Comparison of ENCODE assay signal across 21 mouse cellular contexts in genomic region chr5:146989051-146989450, GRCm38 (mm10). TPM values are rescaled to one million over a fixed set of nuclear protein-coding genes. Genes with fewer than 3 reads are reported as not detected.
DNase-seq lines count a peak whose midpoint lies in the region; ATAC-seq lines count a peak whose summit lies in the region.
"Had no signal": no experiment of that assay in that cellular context is flagged by ENCODE, and none has a peak within 500 bp of the region (broad histone marks: within the 10 kb centered on the region; RNA-seq: fewer than 3 reads in every experiment).

No protein-coding gene starts in this region.

- H3K4me3 ChIP-seq in brown adipose tissue, adult 24 weeks (ENCODE audit: insufficient read depth, low read depth, low read length) = no peak overlapping the region
- H3K4me3 ChIP-seq in forebrain, embryonic 11.5 days (ENCODE audit: low read depth, low read length) = no peak overlapping the region
- no peak overlapping the region for H3K4me3 ChIP-seq in kidney, embryonic 14.5 days (ENCODE audit: low read length)
- H3K4me3 ChIP-seq: embryonic facial prominence, embryonic 10.5 days; heart, embryonic 12.5 days; hindbrain, embryonic 15.5 days had no signal

- peaks cover 8% of the 10 kb centered on the region; the same call in 1 of the 2 replicates for H3K4me1 ChIP-seq in brown adipose tissue, adult 24 weeks (ENCODE audit: control insufficient read depth, insufficient read depth, insufficient read length, low read length)
- no peaks in the 10 kb centered on the region; the same call in 1 of the 2 replicates for H3K4me1 ChIP-seq in forebrain, embryonic 11.5 days (replicated peaks; ENCODE audit: control insufficient read depth, insufficient read depth, low read length)
- H3K4me1 ChIP-seq in kidney, embryonic 14.5 days (ENCODE audit: control insufficient read depth, insufficient read depth, low read length) = no peaks in the 10 kb centered on the region

- no peak overlapping the region for H3K9ac ChIP-seq in forebrain, embryonic 11.5 days (ENCODE audit: low read length)
- H3K9ac ChIP-seq in kidney, embryonic 14.5 days (ENCODE audit: low read depth, low read length) = no peak overlapping the region
- H3K9ac ChIP-seq: heart, embryonic 12.5 days; hindbrain, embryonic 15.5 days had no signal

- peaks cover 3% of the 10 kb centered on the region for H3K27me3 ChIP-seq in forebrain, embryonic 11.5 days (ENCODE audit: control insufficient read depth, insufficient read depth, low read length)
- H3K27me3 ChIP-seq in kidney, embryonic 14.5 days (ENCODE audit: control insufficient read depth, insufficient read depth, low read length) = no peaks in the 10 kb centered on the region; the same call in 1 of the 2 replicates

- no peak overlapping the region for H3K4me2 ChIP-seq in forebrain, embryonic 11.5 days (ENCODE audit: low read depth, low read length, severe bottlenecking)
- H3K4me2 ChIP-seq in kidney, embryonic 14.5 days (replicated peaks; ENCODE audit: low read depth, low read length) = no peak overlapping the region
- H3K4me2 ChIP-seq: heart, embryonic 12.5 days; hindbrain, embryonic 15.5 days had no signal

- 0 out of 2 replicates have a peak overlapping the region, but pooled peaks have one; percentile 23 for H3K27ac ChIP-seq in brown adipose tissue, adult 24 weeks (replicated peaks; ENCODE audit: low read depth, low read length)
- H3K27ac ChIP-seq in forebrain, embryonic 11.5 days (ENCODE audit: low read depth, low read length) = no peak overlapping the region
- no peak overlapping the region for H3K27ac ChIP-seq in kidney, embryonic 14.5 days (ENCODE audit: low read depth, low read length)
- H3K27ac ChIP-seq: embryonic facial prominence, embryonic 10.5 days; hindbrain, embryonic 15.5 days had no signal

- no peaks in the 10 kb centered on the region for H3K9me3 ChIP-seq in forebrain, embryonic 11.5 days (ENCODE audit: control insufficient read depth, low read length)
- no peaks in the 10 kb centered on the region for H3K9me3 ChIP-seq in kidney, embryonic 14.5 days (ENCODE audit: control insufficient read depth, low read length)
- H3K9me3 ChIP-seq: embryonic facial prominence, embryonic 10.5 days; G1E; heart, embryonic 12.5 days; hindbrain, embryonic 15.5 days had no signal

- H3K36me3 ChIP-seq in forebrain, embryonic 11.5 days (ENCODE audit: control insufficient read depth, insufficient read depth, low read length) = no peaks in the 10 kb centered on the region
- no peaks in the 10 kb centered on the region for H3K36me3 ChIP-seq in kidney, embryonic 14.5 days (ENCODE audit: control insufficient read depth, insufficient read depth, low read length)
- H3K36me3 ChIP-seq: embryonic facial prominence, embryonic 10.5 days; G1E; heart, embryonic 12.5 days; hindbrain, embryonic 15.5 days had no signal

- ATAC-seq in forebrain, embryonic 11.5 days (replicated peaks; ENCODE audit: low FRiP score) = no peak
- ATAC-seq in kidney, embryonic 14.5 days (ENCODE audit: low FRiP score, low TSS enrichment) = no peak
- ATAC-seq: CD4-positive, CD25-positive, alpha-beta regulatory T cell, adult 4 months; forebrain, embryonic 14.5 days; inflammation-experienced regulatory T-cells, adult 6 months had no signal

- peak; percentile 73 for DNase-seq in adipocyte (ENCODE audit: low spot score)
- DNase-seq in adrenal gland, adult 18-20 months (ENCODE audit: low spot score in 2 of 2) = peak; percentile 30 to 37
- peak; percentile 80 for DNase-seq in adrenal gland, postnatal 14 days
- no peak for DNase-seq in forebrain, embryonic 11.5 days (ENCODE audit: low spot score)
- DNase-seq in gastrocnemius, adult 8-10 months (ENCODE audit: low spot score in 2 of 2) = no peak
- DNase-seq: B cell, adult 2 months; cerebellum, adult 18-20 months; cerebellum, adult 9-11 months; cerebellum, postnatal 36 days; gastrocnemius, postnatal 10 days; kidney, adult 11 months; kidney, adult 9 months had no signal

- 88% methylated on average over 5 of the region's 5 CpGs for WGBS in forebrain, embryonic 11.5 days
- WGBS in kidney, embryonic 14.5 days = 51% methylated on average over 5 of the region's 5 CpGs

RNA-seq across cellular contexts. Expression of gene Mtif3, which starts 25.5 kb away (rescaled TPM):
- total RNA-seq in adrenal gland, adult 18-20 months (2021) = 10 to 100 TPM; 23.5 to 31.9 TPM
- 28.5 and 31.7 TPM in 2 replicates for total RNA-seq in adrenal gland, postnatal 14 days (2021)
- polyA plus RNA-seq in brown adipose tissue, adult 24 weeks (2012; ENCODE audit: insufficient read depth, insufficient read length, missing spikeins) = 29.5 and 36.3 TPM in 2 replicates
- 21.6 and 25.0 TPM in 2 replicates for polyA plus RNA-seq in forebrain, embryonic 11.5 days (2014; fragmentation: Nextera tagmentation; extraction: Ambion mirVana)
- polyA plus RNA-seq in kidney, embryonic 14.5 days (2014; fragmentation: Nextera tagmentation; extraction: Ambion mirVana) = 21.1 and 24.3 TPM in 2 replicates
- 10 to 100 TPM; 22.4 to 28.6 (median 23.5) TPM for total RNA-seq in gastrocnemius, adult 8-10 months (2022)

RNA-seq across cellular contexts. Expression of gene Gtf3a, which starts 40.6 kb away (rescaled TPM):
- total RNA-seq in adrenal gland, adult 18-20 months (2021) = 10 to 100 TPM; 21.6 to 30.5 TPM
- 32.3 and 34.8 TPM in 2 replicates for total RNA-seq in adrenal gland, postnatal 14 days (2021)
- polyA plus RNA-seq in brown adipose tissue, adult 24 weeks (2012; ENCODE audit: insufficient read depth, insufficient read length, missing spikeins) = 36.4 and 46.3 TPM in 2 replicates
- polyA plus RNA-seq in forebrain, embryonic 11.5 days (2014; fragmentation: Nextera tagmentation; extraction: Ambion mirVana) = 117 and 125 TPM in 2 replicates
- 137 and 140 TPM in 2 replicates for polyA plus RNA-seq in kidney, embryonic 14.5 days (2014; fragmentation: Nextera tagmentation; extraction: Ambion mirVana)
- 10 to 100 TPM; 26.2 to 31.3 (median 28.5) TPM for total RNA-seq in gastrocnemius, adult 8-10 months (2022)

Comparison
In these comparisons a context has a peak if more than half of its experiments do, and no peak if none do; other contexts are left out.
1. DNase-seq: peak in adipocyte (single experiment), adrenal gland, adult 18-20 months (2 of 2) and adrenal gland, postnatal 14 days (single experiment); none in forebrain, embryonic 11.5 days (single experiment) and gastrocnemius, adult 8-10 months (0 of 2).